Mouse (Mus musculus) stomach, postnatal 0 days (tissue): Measurements from ENCODE around the gene Atp13a3.

ENCODE experiments used
- CTCF ChIP-seq: IDR thresholded peaks from 2 replicates; pipeline ENCODE4 v1.5.1; 2016; ENCODE audit warnings: antibody characterized with exemption, low read depth, mild to moderate bottlenecking, moderate library complexity
- EP300 ChIP-seq: optimal IDR thresholded peaks from 2 replicates; pipeline ENCODE3; 2016; ENCODE audit warnings: antibody characterized with exemption

- TF ChIP-seq CTCF (no peak), EP300 (no peak)
These were observed 29.6 kb upstream of the Atp13a3 start for GRCm38 (mm10) chr16:30435393-30435792.
